Mouse (Mus musculus) cerebral cortex, adult 2 months (tissue): ENCODE results near the gene Ovca2.

Source experiments
- WGBS: fragments of 180-500 bp; shearing (Covaris S2); methylation state at CpG from one replicate; pipeline ENCODE4 v1.1.7; 2018; 5-methylcytosine and 5-hydroxymethylcytosine counted together

The Ovca2 gene

DNA sequence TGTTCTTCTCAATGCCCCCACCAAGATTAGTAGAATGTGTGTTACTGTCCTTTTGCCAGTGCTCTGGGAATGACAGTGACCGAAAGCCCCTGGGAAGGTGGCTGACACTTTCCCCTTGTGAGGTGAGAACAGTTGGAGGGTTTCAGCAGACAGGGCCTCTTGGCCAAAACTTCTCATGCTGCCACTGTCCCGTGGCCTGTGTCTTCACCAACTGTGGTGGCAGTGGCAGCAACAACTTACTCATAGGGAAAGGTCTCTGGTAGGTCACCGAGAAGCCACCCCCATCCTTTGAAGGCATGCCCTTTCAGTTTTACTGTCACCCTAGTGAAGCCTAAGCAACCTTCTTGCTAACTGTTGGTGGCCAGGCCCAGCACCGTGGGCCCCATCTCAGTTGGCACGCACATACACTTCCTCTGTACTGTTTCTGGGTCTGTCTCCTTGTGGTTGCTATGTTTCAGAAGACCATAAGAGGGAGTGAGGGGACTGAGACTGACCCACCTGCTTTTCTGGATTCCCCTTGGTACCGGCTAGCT, 24.5 kb downstream of the Ovca2 start:
- 68% methylated on average over 6 of the region's 6 CpGs for WGBS

DNA sequence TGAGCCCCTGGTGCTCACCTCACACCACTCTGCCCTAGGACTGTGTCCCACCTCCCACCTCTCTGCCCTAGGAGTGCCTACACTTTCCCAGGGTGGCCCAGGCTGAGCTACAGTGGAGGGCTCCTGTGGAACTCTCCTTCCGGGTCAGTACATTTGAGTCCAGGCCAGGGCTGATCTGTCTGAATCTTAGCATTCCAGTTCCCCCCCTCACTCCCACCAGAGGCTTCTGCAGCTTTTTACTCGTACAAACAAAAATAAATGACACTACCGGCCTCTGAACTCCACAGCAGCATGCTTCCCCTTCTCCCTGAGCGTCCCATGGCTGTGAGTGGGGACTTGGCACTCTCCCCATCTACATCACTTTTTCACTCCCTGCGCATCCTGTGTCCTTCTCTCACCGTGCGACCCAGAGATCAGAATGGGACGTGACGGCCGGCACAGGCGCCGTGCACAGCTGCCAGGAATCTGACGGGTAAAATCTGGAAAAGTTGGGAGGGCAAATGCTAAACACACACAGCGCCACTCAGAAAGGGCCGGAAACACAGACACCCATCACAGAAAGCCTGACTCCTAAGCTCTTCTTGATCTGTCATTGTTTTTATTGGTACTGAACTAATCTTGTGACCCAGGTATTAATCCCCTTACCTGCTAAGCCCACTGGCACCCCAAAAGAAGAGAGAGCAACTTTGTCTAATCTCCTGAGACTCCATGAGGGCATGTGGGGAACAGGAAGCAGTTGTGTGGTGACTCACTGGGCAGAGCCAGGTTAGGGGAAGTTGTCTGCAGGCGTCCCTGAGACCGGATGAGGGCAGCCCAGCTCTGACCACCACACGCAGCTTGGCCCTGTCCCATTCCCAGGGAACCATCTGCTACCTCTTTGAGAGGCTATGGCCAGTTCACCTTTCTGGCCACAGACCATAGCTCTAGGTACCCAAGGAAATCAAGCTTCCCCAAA, 25.8 kb downstream of the Ovca2 start:
- whole genome bisulfite sequencing, result 70% methylated on average over 18 of the region's 18 CpGs

- WGBS, result 78% methylated on average over 1 of the region's 1 CpGs
Observed at GRCm38 (mm10) chr11:75150346-75150745, 28.3 kb downstream of the Ovca2 start.

DNA sequence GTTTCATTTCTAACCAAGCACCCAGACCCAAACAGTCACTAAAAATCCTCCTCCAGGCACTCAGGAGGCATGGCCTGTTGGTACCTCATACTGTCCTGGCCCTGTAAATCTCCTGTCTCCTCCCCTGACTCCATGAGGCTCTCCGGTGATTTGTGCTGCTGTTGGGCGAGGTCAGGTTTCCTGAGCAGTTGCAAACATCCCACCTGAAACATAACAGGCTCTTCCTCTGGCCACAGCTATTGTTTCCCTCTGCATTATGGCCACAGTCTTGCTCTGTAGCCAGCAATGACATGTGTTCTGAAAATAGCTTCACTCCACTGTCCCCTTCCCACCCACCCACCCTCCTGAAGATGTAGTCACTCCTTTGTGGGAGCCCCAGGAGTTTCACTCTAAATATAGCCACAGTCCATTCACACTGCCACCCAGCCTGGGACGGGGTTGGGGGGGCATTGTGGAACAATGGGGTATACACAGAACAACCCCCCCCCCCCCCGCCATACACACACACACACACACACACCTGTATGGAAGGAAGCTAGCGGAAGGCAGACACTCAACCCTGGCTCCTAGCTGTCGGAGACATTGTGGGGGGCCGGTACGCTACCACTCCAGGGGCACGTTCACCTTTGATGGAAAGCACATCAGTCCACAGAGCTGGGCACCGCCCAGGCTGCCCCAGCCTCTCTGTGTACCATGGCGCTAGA, 30.2 kb downstream of the Ovca2 start:
- 72% methylated on average over 11 of the region's 11 CpGs for WGBS

GRCm38 (mm10) chr11:75147846-75148168, 30.8 kb downstream of the Ovca2 start:
- WGBS, result 51% methylated on average over 3 of the region's 3 CpGs

- 51% methylated on average over 11 of the region's 11 CpGs for WGBS
Observed at GRCm38 (mm10) chr11:75147106-75147845, 31.4 kb downstream of the Ovca2 start.

GRCm38 (mm10) chr11:75145841-75146240, 32.8 kb downstream of the Ovca2 start:
- 85% methylated on average over 2 of the region's 2 CpGs for WGBS

- 87% methylated on average over 4 of the region's 4 CpGs for WGBS
Observed at GRCm38 (mm10) chr11:75142749-75143148, 35.9 kb downstream of the Ovca2 start.

- WGBS, result 69% methylated on average over 1 of the region's 1 CpGs
Observed at GRCm38 (mm10) chr11:75141913-75142312, 36.7 kb downstream of the Ovca2 start.

DNA sequence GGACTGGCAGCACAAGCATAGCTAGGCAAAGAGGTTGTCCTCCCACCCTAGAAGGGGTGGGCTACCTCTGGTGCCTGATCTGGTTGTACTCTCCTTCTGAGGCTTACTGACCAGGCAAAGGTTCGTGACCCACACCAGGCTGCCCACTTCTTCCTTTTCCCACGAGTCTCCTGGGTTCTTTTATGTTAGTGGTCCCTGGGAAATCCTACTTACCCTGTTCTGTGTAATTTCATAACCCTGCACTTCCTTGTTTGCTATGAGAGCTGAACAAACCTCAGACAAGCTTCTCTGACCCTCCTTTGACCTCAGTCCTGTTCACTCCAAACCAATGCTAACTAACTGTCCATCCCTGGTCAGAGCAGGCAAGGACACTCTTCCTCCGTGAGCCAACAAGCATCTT, 37.6 kb downstream of the Ovca2 start:
- 76% methylated on average over 3 of the region's 3 CpGs for WGBS

DNA sequence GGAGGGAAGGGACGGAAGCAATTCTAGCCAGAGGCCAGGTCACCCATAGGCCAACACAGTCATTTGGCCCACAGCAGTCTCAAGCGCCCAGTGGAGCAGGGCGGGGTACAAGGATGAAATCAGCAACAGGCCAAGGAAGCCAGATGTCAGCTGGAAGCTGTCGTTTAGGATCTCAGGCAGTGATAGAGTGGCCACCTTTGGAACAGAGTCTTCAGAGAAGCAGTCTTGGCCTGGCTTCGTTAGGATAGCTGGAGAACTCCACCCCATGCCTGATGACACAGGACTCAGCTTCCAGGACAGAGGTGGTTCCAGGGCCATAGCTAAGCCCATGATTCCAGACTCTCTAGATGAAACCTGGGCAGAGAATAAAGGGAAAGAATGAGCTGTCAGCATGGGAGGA, 38.2 kb downstream of the Ovca2 start:
- WGBS, result 85% methylated on average over 5 of the region's 5 CpGs

DNA sequence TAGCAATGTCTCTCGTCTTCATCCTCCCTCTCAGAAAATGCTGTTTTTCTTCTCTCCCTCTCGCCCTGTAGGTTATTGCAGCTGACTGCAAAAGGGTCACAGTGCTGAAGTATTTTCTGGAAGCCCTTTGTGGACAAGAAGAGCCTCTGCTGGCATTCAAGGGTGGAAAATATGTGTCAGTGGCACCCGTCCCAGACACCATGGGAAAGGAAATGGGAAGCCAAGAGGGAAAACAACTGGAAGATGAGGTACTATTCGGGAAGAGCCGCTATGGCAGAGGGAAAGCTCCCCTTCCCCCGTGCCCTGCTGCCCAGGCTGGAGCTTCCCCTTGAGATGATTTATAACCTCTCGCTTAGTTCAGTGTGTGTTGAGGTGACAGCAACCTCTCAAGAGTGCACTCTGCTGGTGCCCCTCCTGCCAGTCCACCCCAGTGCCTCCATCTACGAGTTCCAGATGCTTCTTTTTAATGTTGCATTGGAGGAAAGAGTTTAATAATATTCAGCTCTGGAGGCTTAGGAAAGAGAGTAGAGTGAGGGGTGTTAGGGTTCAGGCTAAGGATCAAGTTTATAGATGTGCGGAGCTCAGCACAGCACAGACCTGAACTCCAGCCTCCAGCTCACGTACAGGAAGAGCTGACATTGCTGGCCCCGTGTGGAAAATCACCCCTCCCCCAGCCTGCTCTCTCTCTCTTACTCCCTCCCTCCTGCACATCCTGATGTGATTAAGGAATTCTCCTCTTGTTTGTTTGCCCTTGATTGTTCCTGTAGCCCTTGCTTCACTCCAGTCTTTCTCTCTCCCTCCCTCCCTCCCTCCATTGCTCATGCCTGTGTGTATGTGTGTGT, 39.3 kb downstream of the Ovca2 start:
- WGBS, result 58% methylated on average over 11 of the region's 11 CpGs

GRCm38 (mm10) chr11:75136666-75137398, 41.8 kb downstream of the Ovca2 start:
- WGBS, result 64% methylated on average over 5 of the region's 5 CpGs

DNA sequence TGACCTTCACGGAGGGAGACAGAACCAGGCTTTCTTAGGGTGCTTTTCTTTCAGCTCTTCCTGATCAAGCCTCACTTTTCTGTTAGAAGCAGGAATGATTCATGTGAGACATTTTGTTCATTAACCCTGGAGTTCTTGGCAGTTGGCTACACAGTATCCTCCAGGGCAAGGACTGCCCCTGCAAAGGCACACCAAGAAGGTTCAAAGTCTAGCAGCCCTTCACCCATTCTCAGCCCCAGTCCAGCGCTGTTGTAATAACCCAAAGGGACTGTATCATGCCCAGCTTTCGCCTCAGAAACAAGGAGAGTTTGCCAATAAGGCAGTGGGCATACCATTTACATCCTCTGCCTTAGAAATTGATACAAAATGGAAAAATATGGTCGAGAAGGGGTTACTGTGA, 43.3 kb downstream of the Ovca2 start:
- 95% methylated on average over 4 of the region's 4 CpGs for WGBS

DNA sequence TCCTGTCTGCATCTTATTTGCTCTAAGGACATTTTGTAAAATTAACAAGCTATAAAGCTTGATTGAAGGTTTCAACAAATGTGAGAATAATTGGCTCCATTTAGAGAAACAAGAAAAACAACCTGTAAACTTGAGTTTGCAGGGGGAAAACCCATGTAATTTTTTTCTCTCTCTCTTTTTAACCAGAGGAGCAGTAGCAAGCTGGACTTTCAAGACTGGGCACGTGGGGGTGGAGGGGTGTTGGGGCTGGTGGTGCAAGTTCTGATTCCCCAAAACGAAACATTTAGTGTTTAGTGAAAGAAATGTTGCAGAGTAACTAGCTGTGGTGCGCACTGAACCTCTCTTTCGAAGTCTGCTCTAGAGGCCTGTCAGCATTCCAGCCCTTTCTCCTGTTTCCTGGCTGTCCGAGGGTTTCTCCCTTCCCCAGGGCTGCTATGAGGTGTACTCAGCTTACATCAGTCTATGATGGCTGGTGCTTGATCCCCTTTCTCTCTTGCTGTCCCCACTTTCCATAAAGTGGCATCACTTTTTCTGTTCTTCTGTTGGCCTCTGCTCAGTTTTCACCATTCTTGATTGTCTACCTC, 44.1 kb downstream of the Ovca2 start:
- WGBS, result 57% methylated on average over 5 of the region's 5 CpGs

- WGBS, result 22% methylated on average over 2 of the region's 2 CpGs
Observed at GRCm38 (mm10) chr11:75133951-75134350, 44.7 kb downstream of the Ovca2 start.

GRCm38 (mm10) chr11:75133391-75133790, 45.2 kb downstream of the Ovca2 start:
- 79% methylated on average over 5 of the region's 5 CpGs for WGBS

- 19% methylated on average over 5 of the region's 5 CpGs for WGBS
Observed at GRCm38 (mm10) chr11:75132278-75132677, 46.4 kb downstream of the Ovca2 start.

DNA sequence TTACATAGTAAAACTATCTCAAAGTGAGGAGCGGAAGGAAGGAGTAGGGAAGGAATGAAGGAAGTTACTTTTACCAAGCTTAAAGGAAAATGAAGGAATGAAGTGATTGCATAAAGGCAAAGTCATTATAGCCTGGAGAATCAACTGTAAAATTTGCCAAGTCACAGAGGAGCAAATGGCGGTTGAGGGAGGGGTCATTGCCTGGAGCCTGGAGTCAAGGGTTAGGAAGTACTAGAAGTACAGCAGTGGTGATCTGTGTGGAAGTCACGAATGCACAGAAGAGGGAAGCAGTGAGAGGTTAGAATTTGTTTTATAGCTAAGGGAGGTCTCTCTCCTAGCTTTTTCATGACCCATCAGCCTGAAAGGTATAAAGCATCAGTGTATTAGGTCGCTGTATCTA, 47.3 kb downstream of the Ovca2 start:
- 90% methylated on average over 4 of the region's 4 CpGs for WGBS

- 98% methylated on average over 6 of the region's 6 CpGs for WGBS
Observed at GRCm38 (mm10) chr11:75129481-75129880, 49.2 kb downstream of the Ovca2 start.
